Mouse (Mus musculus) frontal cortex, adult 2 months (tissue): ENCODE measurements at regions not wholly inside any gene's neighbourhood (a gene's known extent, or its start where the extent isn't known, plus 50 kb on each side); places are given as distances from the start of the nearest gene placed in this dataset.

Source experiments
- DNase-seq, 2 experiments: peaks; one replicate each; pipeline ENCODE4 v3.0.0; 2022; ENCODE audit warnings: low spot score in 1 of 2; ENCODE audit errors: extremely low spot score in 1 of 2

- DNase-seq: no peak
These were observed 132.7 kb downstream of the Otoa start for GRCm38 (mm10) chr7:121214181-121214580.

GRCm38 (mm10) chr7:121215032-121215431 is 133.6 kb downstream of the Otoa start:
- no peak for DNase-seq

- peak in 1 of 2 experiments; percentile 65 for DNase-seq
These were observed 134.3 kb downstream of the Otoa start for GRCm38 (mm10) chr7:121215735-121216134.

- DNase-seq: no peak
These were observed 136.6 kb downstream of the Otoa start for GRCm38 (mm10) chr7:121218031-121218430.

- DNase-seq: peak; percentile 36 to 56
These were observed 139.7 kb downstream of the Otoa start for GRCm38 (mm10) chr7:121221158-121221557.

- no peak for DNase-seq
These were observed 150.4 kb downstream of the Otoa start for GRCm38 (mm10) chr7:121231881-121232280.

- peak; percentile 66 to 82 for DNase-seq
These were observed 153.4 kb downstream of the Otoa start for GRCm38 (mm10) chr7:121234831-121235230.

- peak in 1 of 2 experiments; percentile 20 for DNase-seq
These were observed 151.9 kb upstream of the Hs3st2 start for GRCm38 (mm10) chr7:121239731-121240130.

- no peak for DNase-seq
These were observed 143.8 kb upstream of the Hs3st2 start for GRCm38 (mm10) chr7:121247845-121248244.

- DNase-seq: no peak
These were observed 134.2 kb upstream of the Hs3st2 start for GRCm38 (mm10) chr7:121257466-121257865.

GRCm38 (mm10) chr7:121258826-121259496 is 132.7 kb upstream of the Hs3st2 start:
- peak in 1 of 2 experiments; percentile 64 for DNase-seq

GRCm38 (mm10) chr7:121259497-121260009 is 132.1 kb upstream of the Hs3st2 start:
- no peak for DNase-seq

GRCm38 (mm10) chr7:121269358-121269757 is 122.3 kb upstream of the Hs3st2 start:
- DNase-seq: no peak

GRCm38 (mm10) chr7:121280597-121280996 is 111.1 kb upstream of the Hs3st2 start:
- no peak for DNase-seq

- DNase-seq: peak in 1 of 2 experiments; percentile 23
These were observed 109.5 kb upstream of the Hs3st2 start for GRCm38 (mm10) chr7:121282154-121282553.

GRCm38 (mm10) chr7:121289737-121290136 is 101.9 kb upstream of the Hs3st2 start:
- DNase-seq: peak in 1 of 2 experiments; percentile 63

- peak in 1 of 2 experiments; percentile 61 for DNase-seq
These were observed 95.4 kb upstream of the Hs3st2 start for GRCm38 (mm10) chr7:121296151-121296695.

GRCm38 (mm10) chr7:121312961-121313587 is 78.6 kb upstream of the Hs3st2 start:
- no peak for DNase-seq

GRCm38 (mm10) chr7:121314521-121314920 is 77.1 kb upstream of the Hs3st2 start:
- DNase-seq: no peak

- DNase-seq: peak in 1 of 2 experiments; percentile 34
These were observed 62.4 kb upstream of the Hs3st2 start for GRCm38 (mm10) chr7:121329274-121329673.

- no peak for DNase-seq
These were observed 59.1 kb upstream of the Hs3st2 start for GRCm38 (mm10) chr7:121332532-121332931.
